In the genomic region with DNA sequence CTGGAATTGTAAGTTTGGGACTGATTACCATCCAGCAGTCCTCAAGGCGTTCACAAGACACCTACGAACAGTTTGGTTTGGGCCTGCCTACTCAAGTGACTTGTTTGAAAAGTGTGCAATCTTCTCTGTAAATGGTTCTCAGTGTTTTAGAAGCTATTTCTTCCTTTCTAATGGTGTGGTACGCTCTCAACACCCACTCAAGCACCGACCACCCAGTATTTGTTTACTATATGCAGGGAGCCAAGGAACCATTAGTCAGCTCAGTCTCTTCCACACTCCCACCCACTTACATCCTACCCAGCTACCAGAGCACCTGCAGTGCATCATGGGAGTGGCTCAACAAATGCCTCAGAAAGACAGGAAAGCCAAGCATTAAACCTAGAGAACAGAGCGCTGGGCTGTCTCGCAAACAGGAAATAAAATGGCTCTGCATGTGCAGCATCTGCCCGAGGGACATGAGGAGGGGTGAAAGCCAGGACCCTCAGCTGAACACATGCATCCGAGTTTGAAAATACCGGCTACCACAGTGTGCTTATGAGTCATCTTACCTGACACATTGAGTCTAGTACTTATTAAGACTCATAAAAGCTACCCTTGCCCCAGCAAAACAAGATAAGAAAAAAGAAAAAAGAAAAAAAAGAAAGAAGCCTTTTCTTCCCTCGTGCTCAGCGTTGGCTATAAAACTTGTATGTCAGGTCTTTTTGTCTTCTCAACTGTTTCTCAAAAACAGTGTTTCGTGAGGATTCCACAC, we compare ENCODE assay signal across 16 mouse cellular contexts.
A peak's percentile ranks its signal among the peaks of the same experiment; 100 is the strongest.
DNase-seq lines count a peak whose midpoint lies in the region; ATAC-seq lines count a peak whose summit lies in the region.
"Had no signal": no experiment of that assay in that cellular context is flagged by ENCODE, and none has a peak within 500 bp of the region (broad histone marks: within the 10 kb centered on the region; RNA-seq: fewer than 3 reads in every experiment).

No protein-coding gene starts in this region.

- WGBS in kidney, embryonic 16.5 days, result 75% methylated on average over 12 of the region's 12 CpGs
- 48% methylated on average over 12 of the region's 12 CpGs for WGBS in stomach, embryonic 16.5 days

- H3K4me2 ChIP-seq in kidney, embryonic 16.5 days (replicated peaks; ENCODE audit: low read depth, low read length), result no peak overlapping the region
- no peak overlapping the region for H3K4me2 ChIP-seq in stomach, embryonic 16.5 days (ENCODE audit: low read depth, low read length)
- H3K4me2 ChIP-seq: hindbrain, embryonic 14.5 days; neural tube, embryonic 12.5 days had no signal

- no peak overlapping the region for H3K9ac ChIP-seq in kidney, embryonic 16.5 days (replicated peaks; ENCODE audit: low read length)
- no peak overlapping the region for H3K9ac ChIP-seq in stomach, embryonic 16.5 days (ENCODE audit: low read length)
- H3K9ac ChIP-seq: hindbrain, embryonic 14.5 days; liver, embryonic 14.5 days; neural tube, embryonic 12.5 days had no signal

- intact Hi-C loops in heart, postnatal 10 days (cut with DNase I), result no loop called here

- H3K4me1 ChIP-seq in kidney, embryonic 16.5 days (ENCODE audit: insufficient read depth, low read length), result no peaks in the 10 kb centered on the region
- H3K4me1 ChIP-seq in stomach, embryonic 16.5 days (ENCODE audit: control insufficient read depth, insufficient read depth, low read length), result no peaks in the 10 kb centered on the region
- H3K4me1 ChIP-seq: neural tube, embryonic 12.5 days had no signal

- H3K9me3 ChIP-seq in kidney, embryonic 16.5 days (ENCODE audit: low read length), result no peaks in the 10 kb centered on the region
- H3K9me3 ChIP-seq in stomach, embryonic 16.5 days (replicated peaks; ENCODE audit: control insufficient read depth, low read length), result no peaks in the 10 kb centered on the region
- H3K9me3 ChIP-seq: neural tube, embryonic 12.5 days had no signal

- DNase-seq in kidney, postnatal 25 days, result no peak
- peak; percentile 78 for DNase-seq in right cerebral cortex, adult 18-20 months
- no peak for DNase-seq in right cerebral cortex, postnatal 4 days
- peak; percentile 29 to 37 for DNase-seq in layer of hippocampus, postnatal 36 days
- no peak for DNase-seq in heart, postnatal 10 days
- DNase-seq in neural tube, embryonic 10.5 days (ENCODE audit: extremely low spot score, low spot score), result no peak
- DNase-seq: adrenal gland, adult 8-10 months; cerebellum, adult 9-10 months; kidney, adult 8-10 months; retina, postnatal 1 day had no signal

- no peak overlapping the region for H3K27ac ChIP-seq in kidney, embryonic 16.5 days (ENCODE audit: low read length)
- H3K27ac ChIP-seq in stomach, embryonic 16.5 days (ENCODE audit: low read length), result no peak overlapping the region
- H3K27ac ChIP-seq: hindbrain, embryonic 14.5 days; liver, embryonic 14.5 days; neural tube, embryonic 12.5 days had no signal

- H3K27me3 ChIP-seq in kidney, embryonic 16.5 days (ENCODE audit: insufficient read depth, low read length), result no peaks in the 10 kb centered on the region
- no peaks in the 10 kb centered on the region for H3K27me3 ChIP-seq in stomach, embryonic 16.5 days (ENCODE audit: control insufficient read depth, insufficient read depth, low read length)
- H3K27me3 ChIP-seq: neural tube, embryonic 12.5 days had no signal

- no peaks in the 10 kb centered on the region for H3K36me3 ChIP-seq in kidney, embryonic 16.5 days (ENCODE audit: insufficient read depth, low read length)
- no peaks in the 10 kb centered on the region for H3K36me3 ChIP-seq in stomach, embryonic 16.5 days (ENCODE audit: control insufficient read depth, insufficient read depth, low read length)
- H3K36me3 ChIP-seq: neural tube, embryonic 12.5 days had no signal

- 0 out of 2 replicates have a peak, but pooled peaks have one; percentile 27 for ATAC-seq in kidney, embryonic 16.5 days (ENCODE audit: low FRiP score, low TSS enrichment)
- ATAC-seq in stomach, embryonic 16.5 days (ENCODE audit: insufficient read depth, low FRiP score), result peak; percentile 75; the same call in 1 of the 2 replicates
- ATAC-seq: midbrain, embryonic 16.5 days had no signal

- H3K4me3 ChIP-seq in kidney, embryonic 16.5 days (ENCODE audit: low read length), result no peak overlapping the region
- H3K4me3 ChIP-seq in stomach, embryonic 16.5 days (replicated peaks; ENCODE audit: low read length), result no peak overlapping the region
- H3K4me3 ChIP-seq: neural tube, embryonic 12.5 days had no signal

Comparison
In these comparisons a context has a peak if more than half of its experiments do, and no peak if none do; other contexts are left out.
1. DNase-seq: peak in right cerebral cortex, adult 18-20 months (single experiment) and layer of hippocampus, postnatal 36 days (2 of 2); none in kidney, postnatal 25 days (0 of 2), right cerebral cortex, postnatal 4 days (single experiment), heart, postnatal 10 days (0 of 2) and neural tube, embryonic 10.5 days (single experiment).